Mouse (Mus musculus): ENCODE results near the gene Hoxa4. TPM values are rescaled to one million over a fixed set of nuclear protein-coding genes. Genes with fewer than 3 reads are reported as not detected.

Gene Hoxa4
- total RNA-seq, 2 experiments from 2014 or later: not detected

GRCm38 (mm10) chr6:52158276-52159051 lies 33.1 kb downstream of the Hoxa4 start, which contains the start of gene Hoxa1:
Gene Hoxa1 (minus strand): TSS chr6:52158317.
- DNase-seq: peak; percentile 53
- intact Hi-C loops (cut with DNase I): loop anchor here (5.0 kb wide), 1 partner anchor 151 kb away; no protein-coding TSS in a partner anchor

DNA sequence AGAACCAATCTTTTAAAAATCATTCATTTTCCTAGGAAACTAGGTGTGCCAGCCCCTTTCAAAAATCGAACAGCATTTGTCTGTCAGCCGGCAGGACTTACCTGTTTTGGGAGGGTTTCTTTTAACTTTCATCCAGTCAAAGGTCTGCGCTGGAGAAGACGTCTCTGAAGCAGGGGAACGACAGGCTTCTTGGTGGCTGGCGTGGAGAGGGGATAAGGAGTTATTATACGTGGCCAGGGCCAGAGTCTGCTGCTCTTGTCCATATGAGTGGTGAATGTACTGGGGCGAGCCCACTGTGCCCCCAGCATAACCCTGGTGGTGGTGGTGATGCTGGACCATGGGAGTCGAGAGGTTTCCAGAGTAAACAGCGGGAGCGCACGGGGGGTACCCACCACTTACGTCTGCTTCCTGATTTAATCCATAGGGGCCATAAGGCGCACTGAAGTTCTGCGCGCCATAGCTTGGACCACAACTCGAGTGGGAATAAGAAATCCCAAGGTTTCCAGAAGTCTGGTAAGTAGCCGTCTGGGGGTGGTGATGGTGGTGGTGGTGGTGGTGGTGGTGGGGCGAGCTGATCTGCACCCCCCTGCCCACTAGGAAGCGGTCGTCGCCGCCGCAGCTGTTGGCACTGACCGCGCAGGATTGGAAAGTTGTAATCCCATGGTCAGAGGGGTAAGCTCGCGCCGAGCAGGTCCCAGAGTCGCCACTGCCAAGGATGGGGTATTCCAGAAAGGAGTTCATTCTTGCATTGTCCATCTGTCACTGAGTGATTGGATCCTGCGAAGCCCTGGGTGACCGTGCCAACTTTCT lies 33.9 kb downstream of the Hoxa4 start:
- no peak for DNase-seq
- intact Hi-C loops (cut with DNase I): loop anchor here (5.0 kb wide), 1 partner anchor 150 kb away; no protein-coding TSS in a partner anchor

- no peak for DNase-seq
- intact Hi-C loops (cut with DNase I): loop anchor here (5.0 kb wide), 1 partner anchor 149 kb away; no protein-coding TSS in a partner anchor
Measured at GRCm38 (mm10) chr6:52156551-52157200, 34.9 kb downstream of the Hoxa4 start.

- intact Hi-C loops (cut with DNase I): loop anchor here (5.0 kb wide), 1 partner anchor 148 kb away; no protein-coding TSS in a partner anchor
Measured at GRCm38 (mm10) chr6:52155471-52155870, 36.1 kb downstream of the Hoxa4 start.

GRCm38 (mm10) chr6:52154044-52154443 lies 37.5 kb downstream of the Hoxa4 start:
- DNase-seq: no peak
- intact Hi-C loops (cut with DNase I): no loop called here

More at GRCm38 (mm10) chr6:52155471-52155870, 36.1 kb downstream of the Hoxa4 start:
- DNase-seq: no peak

- intact Hi-C loops (cut with DNase I): no loop called here
- DNase-seq: no peak
Measured at GRCm38 (mm10) chr6:52153270-52153669, 38.3 kb downstream of the Hoxa4 start.

- intact Hi-C loops (cut with DNase I): no loop called here
- no peak for DNase-seq
Measured at GRCm38 (mm10) chr6:52152226-52153193, 39.0 kb downstream of the Hoxa4 start.

- intact Hi-C loops (cut with DNase I): no loop called here
- DNase-seq: no peak
Measured at GRCm38 (mm10) chr6:52151571-52151970, 40.0 kb downstream of the Hoxa4 start.

GRCm38 (mm10) chr6:52150401-52150966 lies 41.1 kb downstream of the Hoxa4 start:
- intact Hi-C loops (cut with DNase I): no loop called here

More at GRCm38 (mm10) chr6:52150401-52150966, 41.1 kb downstream of the Hoxa4 start:
- DNase-seq: no peak

Small RNA genes lying within 50 kb of the gene (microRNA-seq; reads per million reads assigned to microRNA genes)
- gene Mir196b: not detected

Other genes starting within 250 kb of the Hoxa4 start
- 1 to 10 TPM; 4.5 to 4.9 TPM for gene Skap2, start 179.2 kb downstream of the Hoxa4 start, total RNA-seq (2021)
- not detected for gene Hoxa1, start 33.4 kb downstream of the Hoxa4 start, total RNA-seq (2021)
- gene Hoxa2, start 26.9 kb downstream of the Hoxa4 start, total RNA-seq (2021): not detected
- gene 5730596B20Rik, start 14.3 kb downstream of the Hoxa4 start, total RNA-seq (2021): not detected
- not detected for gene Hoxa5, start 12.8 kb upstream of the Hoxa4 start, total RNA-seq (2021)
- gene Hoxa6, start 17.0 kb upstream of the Hoxa4 start, total RNA-seq (2021): not detected
- gene Hoxa3, start 21.6 kb upstream of the Hoxa4 start, total RNA-seq (2021): not detected
- gene Gm28308, start 21.6 kb upstream of the Hoxa4 start, total RNA-seq (2021): not detected
- not detected for gene Hoxa7, start 30.1 kb upstream of the Hoxa4 start, total RNA-seq (2021)
- not detected for gene Hoxa9, start 39.3 kb upstream of the Hoxa4 start, total RNA-seq (2021)
- gene Hoxa10, start 49.1 kb upstream of the Hoxa4 start, total RNA-seq (2021): not detected
- gene Hoxa11, start 54.1 kb upstream of the Hoxa4 start, total RNA-seq (2021): not detected
- gene Hoxa13, start 69.1 kb upstream of the Hoxa4 start, total RNA-seq (2021): not detected
- gene Evx1, start 121.7 kb upstream of the Hoxa4 start, total RNA-seq (2021): not detected

Data from left cerebral cortex, postnatal 4 days (tissue).